Mouse (Mus musculus) small intestine, adult 2 months (tissue): ENCODE measurements at regions not wholly inside any gene's neighbourhood (a gene's known extent, or its start where the extent isn't known, plus 50 kb on each side); places are given as distances from the start of the nearest gene placed in this dataset.

Experiments
- H3K27ac ChIP-seq: fragments of 200-500 bp; 2 replicates; pipeline ENCODE4 v1.5.1; 2012; ENCODE audit warnings: low read depth, low read length, control low read depth, inconsistent platforms; ENCODE audit not compliant: insufficient read depth
- H3K27me3 ChIP-seq: fragments of 200-500 bp; 2 replicates; pipeline ENCODE4 v1.6.1; 2012; ENCODE audit warnings: mild to moderate bottlenecking, moderate library complexity, low read length, inconsistent platforms; ENCODE audit not compliant: control insufficient read depth, insufficient read depth
- H3K36me3 ChIP-seq: fragments of 200-500 bp; 2 replicates; pipeline ENCODE4 v1.6.1; 2012; ENCODE audit warnings: mild to moderate bottlenecking, low read length, control low read depth, inconsistent platforms; ENCODE audit not compliant: control insufficient read depth, insufficient read depth
- H3K4me1 ChIP-seq: fragments of 200-500 bp; 2 replicates; pipeline ENCODE4 v1.6.1; 2012; ENCODE audit warnings: low read length, inconsistent platforms, mixed read lengths; ENCODE audit not compliant: control insufficient read depth, insufficient read depth, insufficient read length
- H3K4me3 ChIP-seq: fragments of 200-500 bp; 2 replicates; pipeline ENCODE4 v1.5.1; 2012; ENCODE audit warnings: low read depth, mild to moderate bottlenecking, control low read depth, inconsistent platforms, low read length, moderate library complexity
- CTCF ChIP-seq: fragments of 200-500 bp; IDR thresholded peaks from 2 replicates; pipeline ENCODE4 v1.5.1; 2012; ENCODE audit warnings: low read depth, mild to moderate bottlenecking, control low read depth, inconsistent platforms, low read length, moderate library complexity, mixed read lengths; ENCODE audit not compliant: insufficient replicate concordance, insufficient read length; ENCODE audit errors: extremely low read depth
- POLR2A ChIP-seq: fragments of 200-500 bp; IDR thresholded peaks from 2 replicates; pipeline ENCODE4 v1.6.1; 2012; ENCODE audit warnings: low read depth, mild to moderate bottlenecking, control low read depth, inconsistent platforms, low read length, moderate library complexity
- WGBS: fragments of 180-500 bp; shearing (Covaris S2); methylation state at CpG from one replicate; pipeline ENCODE4 v1.1.7; 2018; 5-methylcytosine and 5-hydroxymethylcytosine counted together

DNA sequence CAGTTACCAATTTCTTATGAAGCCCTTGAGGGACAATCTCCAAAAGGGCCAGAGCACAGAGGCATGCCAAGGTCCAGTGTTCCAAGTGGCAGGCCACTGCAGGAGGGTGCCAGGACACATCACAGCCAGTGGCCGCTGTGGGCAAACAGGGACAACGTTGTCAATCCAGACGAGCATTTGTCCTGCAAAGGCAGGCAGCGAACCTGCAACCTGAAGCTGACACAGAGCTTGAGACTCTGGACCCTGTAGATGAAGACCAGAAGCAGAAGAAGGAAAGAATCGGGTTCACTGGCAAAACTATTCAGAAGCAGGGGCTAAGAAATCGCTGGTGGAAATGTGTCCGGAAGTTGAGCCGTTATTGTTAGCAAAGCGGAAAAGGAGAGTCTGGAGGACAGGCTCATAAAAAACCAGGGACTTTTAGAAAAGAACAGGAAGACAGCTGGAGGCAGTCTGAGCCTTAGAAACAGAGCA, 87.3 kb upstream of the Hmcn1 start:
- no peaks in the 10 kb centered on the region for H3K27me3 ChIP-seq
- no peak overlapping the region for H3K4me3 ChIP-seq
- H3K27ac ChIP-seq = peak overlapping the region; percentile 17; the same call in 1 of the 2 replicates
- WGBS = 55% methylated on average over 9 of the region's 9 CpGs
- H3K36me3 ChIP-seq = no peaks in the 10 kb centered on the region
- peaks cover 11% of the 10 kb centered on the region for H3K4me1 ChIP-seq
- no peak for TF ChIP-seq POLR2A

DNA sequence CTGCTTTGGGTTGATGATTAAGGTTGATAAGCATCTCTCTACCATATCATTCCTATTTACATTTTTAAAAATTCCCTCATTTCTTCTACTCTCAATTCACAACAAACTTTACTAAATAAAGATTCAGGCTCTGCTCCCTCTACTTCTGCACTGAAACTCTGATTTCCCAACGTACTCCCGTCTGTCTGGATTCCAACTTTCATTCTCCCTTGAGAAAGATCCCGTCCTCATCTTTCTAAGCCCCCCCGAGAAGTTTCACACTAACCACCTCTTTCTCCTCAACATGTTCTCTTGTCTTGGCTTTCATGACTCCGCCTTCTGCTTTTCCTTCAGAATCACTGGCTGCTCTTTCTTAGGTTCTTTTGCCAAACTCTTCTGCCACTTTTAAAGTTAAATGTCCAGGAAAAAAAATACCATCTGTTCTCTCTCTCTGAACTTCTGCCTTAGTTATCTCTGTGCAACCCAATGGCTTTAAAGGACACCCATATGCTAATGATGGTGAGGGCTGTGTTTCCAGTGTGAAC, 89.3 kb upstream of the Hmcn1 start:
- Histone ChIP-seq H3K4me3 (no peak overlapping the region), H3K27me3 (no peaks in the 10 kb centered on the region), H3K27ac (no peak overlapping the region), H3K4me1 (peaks cover 16% of the 10 kb centered on the region), H3K36me3 (no peaks in the 10 kb centered on the region)
- TF ChIP-seq CTCF = no peak
- no peak for TF ChIP-seq POLR2A
- WGBS = 87% methylated on average over 5 of the region's 5 CpGs

DNA sequence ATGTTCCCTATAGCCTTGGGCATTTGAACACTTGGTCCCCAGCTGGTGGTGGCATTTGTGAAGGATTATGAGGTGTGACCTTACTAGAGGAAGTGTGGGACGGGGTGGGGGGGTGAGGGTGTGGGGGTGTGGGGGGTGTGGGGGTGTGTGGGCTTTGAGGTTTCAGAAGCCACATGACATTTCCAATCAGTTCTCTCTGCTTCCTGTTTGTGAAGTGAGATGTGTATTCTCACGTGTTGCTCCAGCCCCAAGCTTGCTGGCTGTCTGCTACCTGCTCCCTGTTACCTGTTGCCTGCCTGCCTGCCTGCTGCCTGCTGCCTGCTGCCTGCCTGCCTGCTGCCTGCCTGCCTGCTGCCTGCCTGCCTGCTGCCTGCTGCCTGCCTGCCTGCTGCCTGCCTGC, 90.6 kb upstream of the Hmcn1 start:
- Histone ChIP-seq H3K27me3 (no peaks in the 10 kb centered on the region), H3K4me3 (no peak overlapping the region), H3K36me3 (no peaks in the 10 kb centered on the region), H3K27ac (no peak overlapping the region), H3K4me1 (peaks cover 16% of the 10 kb centered on the region)
- WGBS = 73% methylated on average over 2 of the region's 2 CpGs
- TF ChIP-seq POLR2A = no peak
- TF ChIP-seq CTCF = no peak

DNA sequence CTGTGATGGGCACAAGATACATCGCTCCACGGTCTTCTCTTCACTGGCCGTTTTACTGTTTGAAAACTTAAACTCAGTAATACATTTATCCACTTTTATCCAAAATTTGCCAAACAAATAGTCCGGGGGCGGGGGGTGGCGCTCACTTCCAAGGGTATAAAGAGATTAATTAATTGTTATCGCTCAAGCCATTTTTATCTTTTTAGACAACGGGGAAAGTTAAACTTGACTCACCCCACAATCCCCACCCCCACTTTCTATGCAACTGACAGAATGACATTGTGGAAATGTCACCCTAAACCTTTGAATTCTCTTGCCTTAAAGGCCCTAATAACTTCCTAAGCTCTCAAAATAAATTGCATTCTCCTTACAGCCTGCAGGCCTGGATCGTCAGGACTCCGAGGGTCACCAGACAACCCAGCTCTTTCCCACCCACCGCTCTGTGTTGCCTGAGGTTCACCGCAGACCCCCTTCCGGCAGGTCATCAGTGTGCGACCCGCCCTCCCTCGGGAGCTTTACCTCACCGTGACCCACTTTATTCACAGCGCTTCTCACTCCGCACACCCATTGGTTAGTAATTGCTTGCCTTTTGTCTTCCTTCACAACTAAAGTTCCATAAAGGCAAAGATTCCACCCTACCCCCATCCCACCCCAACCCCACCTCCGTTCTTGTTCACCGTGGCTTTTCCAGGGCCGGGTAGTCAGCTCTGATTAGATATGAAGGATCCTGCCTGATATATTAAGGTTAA, 93.0 kb upstream of the Hmcn1 start:
- Histone ChIP-seq H3K27ac (no peak overlapping the region), H3K4me3 (no peak overlapping the region), H3K27me3 (no peaks in the 10 kb centered on the region), H3K36me3 (no peaks in the 10 kb centered on the region), H3K4me1 (peaks cover 6% of the 10 kb centered on the region; the same call in 1 of the 2 replicates)
- WGBS = 77% methylated on average over 22 of the region's 22 CpGs
- no peak for TF ChIP-seq POLR2A
- no peak for TF ChIP-seq CTCF

DNA sequence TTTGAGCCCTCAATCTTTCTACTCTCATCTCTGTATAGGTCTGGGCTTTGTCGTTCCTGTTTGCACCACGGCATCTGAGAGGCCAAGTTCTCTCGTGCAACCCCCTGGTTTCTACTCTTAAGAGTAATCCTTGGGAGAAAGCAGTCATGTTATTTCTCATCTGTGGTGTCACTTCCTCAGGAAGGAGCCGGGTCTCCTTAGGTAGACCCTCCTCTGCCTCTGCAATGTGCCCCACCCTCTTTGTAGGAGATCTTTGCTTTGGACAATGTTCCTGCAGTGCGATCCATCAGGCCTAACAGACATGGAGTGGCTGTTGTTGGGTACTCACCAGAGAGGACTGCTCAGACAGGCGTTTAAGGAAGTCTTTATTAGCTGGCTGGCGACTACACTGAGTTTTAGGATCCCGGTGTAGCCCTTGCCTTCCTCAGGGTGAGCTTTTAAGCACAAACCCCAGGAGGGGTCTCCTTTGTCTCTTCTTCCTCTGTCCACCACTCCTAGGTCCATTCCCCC, 94.0 kb upstream of the Hmcn1 start:
- TF ChIP-seq CTCF (no peak), POLR2A (no peak)
- Histone ChIP-seq H3K27ac (no peak overlapping the region), H3K4me1 (peaks cover 6% of the 10 kb centered on the region; the same call in 1 of the 2 replicates), H3K27me3 (no peaks in the 10 kb centered on the region), H3K4me3 (no peak overlapping the region), H3K36me3 (no peaks in the 10 kb centered on the region)
- WGBS = 53% methylated on average over 8 of the region's 8 CpGs

DNA sequence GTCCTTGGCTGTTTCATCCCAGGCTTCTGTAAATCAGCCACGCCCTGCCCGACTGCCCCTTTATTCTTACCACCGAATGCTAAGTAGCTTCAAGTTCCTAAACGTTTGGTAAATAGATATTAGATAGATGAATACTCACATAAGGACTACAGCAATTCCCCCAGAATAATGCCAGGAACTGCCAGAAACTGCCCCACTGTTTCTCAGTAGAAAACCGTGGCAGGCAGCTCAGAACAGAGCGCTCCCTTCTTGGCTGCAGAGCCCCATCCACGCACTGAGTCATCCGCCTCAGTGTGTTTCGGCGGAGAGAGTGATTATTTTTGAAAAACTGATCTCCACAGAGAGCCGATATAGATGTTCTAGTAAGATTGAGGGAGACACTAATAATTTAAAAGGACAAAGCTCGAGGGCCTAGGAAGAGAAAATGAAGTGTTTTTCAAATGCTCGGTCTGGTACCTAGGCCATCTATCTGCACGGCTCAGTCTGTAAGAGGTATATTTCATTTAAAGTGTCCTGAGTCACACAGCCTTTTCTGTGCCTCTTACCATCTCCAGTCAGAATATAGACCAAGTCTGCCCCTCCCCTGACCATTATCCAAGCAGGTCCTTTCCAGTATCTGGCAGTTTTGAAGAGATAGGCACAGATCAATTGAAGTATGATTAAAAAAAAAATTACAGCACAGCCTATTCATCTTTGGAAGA, 94.4 kb upstream of the Gm47985 start:
- Histone ChIP-seq H3K4me3 (no peak overlapping the region), H3K27ac (no peak overlapping the region), H3K4me1 (peaks cover 6% of the 10 kb centered on the region; the same call in 1 of the 2 replicates), H3K27me3 (no peaks in the 10 kb centered on the region), H3K36me3 (no peaks in the 10 kb centered on the region)
- 62% methylated on average over 14 of the region's 14 CpGs for WGBS
- no peak for TF ChIP-seq POLR2A
- no peak for TF ChIP-seq CTCF

DNA sequence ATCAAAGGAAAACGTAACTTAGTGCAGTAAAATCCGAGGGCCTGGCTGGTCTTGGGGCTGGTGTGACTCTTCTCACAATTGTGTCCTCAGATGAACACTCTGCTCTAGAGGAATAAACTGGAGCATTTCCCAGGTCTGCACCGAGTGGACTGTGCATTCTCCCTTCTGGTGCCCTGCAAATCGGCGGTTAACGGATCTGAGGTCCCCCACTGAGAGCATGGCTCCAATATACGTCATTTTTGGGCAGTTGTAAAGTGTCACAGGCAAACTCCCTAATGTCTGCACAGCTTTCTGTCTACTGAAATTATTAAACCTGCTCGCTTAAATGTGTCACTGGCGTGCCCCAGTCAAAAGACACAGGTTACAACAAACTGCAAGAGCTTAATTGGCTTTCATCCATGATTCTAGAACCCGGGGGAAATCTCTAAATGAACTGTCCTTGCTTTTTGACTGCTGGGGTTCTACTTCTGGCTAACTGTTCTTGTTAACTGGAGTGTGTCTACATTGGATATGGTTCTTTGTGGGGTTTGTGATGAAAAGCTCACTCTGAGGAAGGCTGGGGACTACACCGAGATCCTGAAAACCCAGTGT, 93.7 kb upstream of the Gm47985 start:
- WGBS = 86% methylated on average over 11 of the region's 11 CpGs

More for the DNA sequence above, 93.7 kb upstream of the Gm47985 start:
- Histone ChIP-seq H3K27me3 (no peaks in the 10 kb centered on the region), H3K36me3 (no peaks in the 10 kb centered on the region), H3K4me3 (no peak overlapping the region), H3K4me1 (peaks cover 6% of the 10 kb centered on the region; the same call in 1 of the 2 replicates), H3K27ac (no peak overlapping the region)
- TF ChIP-seq CTCF (no peak), POLR2A (no peak)
